Mouse (Mus musculus) limb, embryonic 10.5 days (tissue): Measurements from ENCODE around the gene Gucd1. TPM values are rescaled to one million over a fixed set of nuclear protein-coding genes. Genes with fewer than 3 reads are reported as not detected.
"Not testable (repeated sequence)": the region's sequence is repeated elsewhere in the genome, so short reads cannot be mapped to it uniquely, and the experiment has no call there.

ENCODE experiments used
- DNase-seq: peaks from one replicate; pipeline ENCODE4 v3.0.0-alpha.2; 2017; ENCODE audit warnings: low spot score
- H3K27ac ChIP-seq: fragments of 300-500 bp; sonication (generic); 2 replicates; pipeline ENCODE4 v1.5.1; 2016; ENCODE audit warnings: mild to moderate bottlenecking
- H3K27me3 ChIP-seq: fragments of 300-500 bp; sonication (generic); 2 replicates; pipeline ENCODE4 v1.6.1; 2016; ENCODE audit warnings: low read depth, mild to moderate bottlenecking; ENCODE audit not compliant: poor library complexity, severe bottlenecking
- H3K36me3 ChIP-seq: fragments of 300-500 bp; sonication (generic); 2 replicates; pipeline ENCODE4 v1.6.1; 2016; ENCODE audit warnings: mild to moderate bottlenecking, moderate library complexity
- H3K4me1 ChIP-seq: fragments of 300-500 bp; sonication (generic); 2 replicates; pipeline ENCODE4 v1.6.1; 2016
- H3K4me3 ChIP-seq: fragments of 300-500 bp; sonication (generic); 2 replicates; pipeline ENCODE4 v1.5.1; 2016; ENCODE audit warnings: mild to moderate bottlenecking, moderate library complexity
- H3K9me3 ChIP-seq: fragments of 300-500 bp; sonication (generic); replicated peaks from 2 replicates; pipeline ENCODE4 v1.6.1; 2016; ENCODE audit warnings: mild to moderate bottlenecking
- WGBS: fragments of 180-500 bp; shearing (Covaris S2); methylation state at CpG from one replicate; pipeline ENCODE4 v1.1.7; 2016; 5-methylcytosine and 5-hydroxymethylcytosine counted together
- polyA plus RNA-seq: library from polyadenylated mRNA; unstranded; fragments of >200 nt; fragmentation: Nextera tagmentation; extraction: Ambion mirVana; gene quantifications from 2 replicates; pipeline ENCODE4 v1.2.1, GENCODE M21; 2016

Gene Gucd1
- polyA plus RNA-seq, 1 experiment from 2014 or later = 32.3 TPM

GRCm38 (mm10) chr10:75531532-75532090 lies 13.8 kb upstream of the Gucd1 start:
- Histone ChIP-seq H3K36me3 (peaks cover 94% of the 10 kb centered on the region), H3K4me3 (no peak overlapping the region), H3K4me1 (no peaks in the 10 kb centered on the region), H3K27ac (no peak overlapping the region), H3K9me3 (no peaks in the 10 kb centered on the region), H3K27me3 (no peaks in the 10 kb centered on the region)
- WGBS = 96% methylated on average over 9 of the region's 9 CpGs
- no peak for DNase-seq

- Histone ChIP-seq H3K36me3 (peaks cover 94% of the 10 kb centered on the region), H3K4me3 (no peak overlapping the region), H3K27me3 (no peaks in the 10 kb centered on the region), H3K4me1 (no peaks in the 10 kb centered on the region), H3K27ac (no peak overlapping the region), H3K9me3 (no peaks in the 10 kb centered on the region)
- DNase-seq = no peak
- WGBS = 91% methylated on average over 2 of the region's 2 CpGs
Measured at GRCm38 (mm10) chr10:75530322-75530721, 12.6 kb upstream of the Gucd1 start.

GRCm38 (mm10) chr10:75525450-75525849 lies 7.7 kb upstream of the Gucd1 start:
- 95% methylated on average over 9 of the region's 9 CpGs for WGBS
- H3K36me3 ChIP-seq = peaks cover 93% of the 10 kb centered on the region
- not testable (repeated sequence) for H3K27me3 ChIP-seq, H3K4me3 ChIP-seq, H3K27ac ChIP-seq, DNase-seq, H3K9me3 ChIP-seq
- peaks cover 13% of the 10 kb centered on the region for H3K4me1 ChIP-seq

- Histone ChIP-seq H3K27me3 (no peaks in the 10 kb centered on the region), H3K36me3 (peaks cover 74% of the 10 kb centered on the region), H3K9me3 (no peaks in the 10 kb centered on the region), H3K4me3 (no peak overlapping the region), H3K27ac (no peak overlapping the region), H3K4me1 (peaks cover 23% of the 10 kb centered on the region)
- DNase-seq = no peak
- 85% methylated on average over 4 of the region's 4 CpGs for WGBS
Measured at GRCm38 (mm10) chr10:75521643-75522042, 3.9 kb upstream of the Gucd1 start.

GRCm38 (mm10) chr10:75520581-75520980 lies 2.8 kb upstream of the Gucd1 start:
- Histone ChIP-seq H3K9me3 (no peaks in the 10 kb centered on the region), H3K27me3 (no peaks in the 10 kb centered on the region), H3K4me3 (no peak overlapping the region), H3K4me1 (peaks cover 34% of the 10 kb centered on the region), H3K36me3 (peaks cover 64% of the 10 kb centered on the region), H3K27ac (no peak overlapping the region)
- DNase-seq = no peak
- 99% methylated on average over 5 of the region's 5 CpGs for WGBS

GRCm38 (mm10) chr10:75517073-75517757 lies 557 bp downstream of the Gucd1 start, which contains the start of gene Snrpd3:
Gene Snrpd3 (plus strand): TSS chr10:75517551.
- Histone ChIP-seq H3K4me3 (peak within 1 kb of the TSS; percentile 89), H3K9me3 (no peaks in the 10 kb centered on the region), H3K36me3 (peaks cover 36% of the 10 kb centered on the region), H3K27me3 (no peaks in the 10 kb centered on the region), H3K4me1 (peaks cover 42% of the 10 kb centered on the region), H3K27ac (peak within 1 kb of the TSS; percentile 89)
- peak; percentile 93 for DNase-seq
- WGBS = under 1% methylated on average over 47 of the region's 52 CpGs

- WGBS = under 1% methylated on average over 12 of the region's 12 CpGs
- peaks cover 42% of the 10 kb centered on the region for H3K4me1 ChIP-seq
- no peak for DNase-seq
- H3K4me3 ChIP-seq = peak overlapping the region; percentile 89
- peaks cover 36% of the 10 kb centered on the region for H3K36me3 ChIP-seq
- H3K27me3 ChIP-seq = no peaks in the 10 kb centered on the region
- peak overlapping the region; percentile 89 for H3K27ac ChIP-seq
- H3K9me3 ChIP-seq = no peaks in the 10 kb centered on the region
Measured at GRCm38 (mm10) chr10:75516724-75517072, 1.1 kb downstream of the Gucd1 start.

- Histone ChIP-seq H3K4me1 (peaks cover 36% of the 10 kb centered on the region), H3K4me3 (peak overlapping the region; percentile 89), H3K27ac (peak overlapping the region; percentile 89), H3K27me3 (no peaks in the 10 kb centered on the region), H3K9me3 (no peaks in the 10 kb centered on the region), H3K36me3 (peaks cover 36% of the 10 kb centered on the region)
- 28% methylated on average over 8 of the region's 8 CpGs for WGBS
- DNase-seq = no peak
Measured at GRCm38 (mm10) chr10:75516038-75516723, 1.6 kb downstream of the Gucd1 start.

- 55% methylated on average over 4 of the region's 4 CpGs for WGBS
- peaks cover 36% of the 10 kb centered on the region for H3K36me3 ChIP-seq
Measured at GRCm38 (mm10) chr10:75515216-75516037, 2.3 kb downstream of the Gucd1 start.

GRCm38 (mm10) chr10:75514361-75514760 lies 3.4 kb downstream of the Gucd1 start:
- 77% methylated on average over 7 of the region's 7 CpGs for WGBS
- Histone ChIP-seq H3K27ac (no peak overlapping the region), H3K4me3 (no peak overlapping the region)

More at GRCm38 (mm10) chr10:75515216-75516037, 2.3 kb downstream of the Gucd1 start:
- no peak for DNase-seq
- Histone ChIP-seq H3K9me3 (no peaks in the 10 kb centered on the region), H3K4me1 (peaks cover 29% of the 10 kb centered on the region), H3K4me3 (peak overlapping the region; percentile 89; the same call in 1 of the 2 replicates), H3K27ac (peak overlapping the region; percentile 89; the same call in 1 of the 2 replicates), H3K27me3 (no peaks in the 10 kb centered on the region)

GRCm38 (mm10) chr10:75513306-75514067 lies 4.3 kb downstream of the Gucd1 start:
- Histone ChIP-seq H3K9me3 (no peaks in the 10 kb centered on the region), H3K27ac (no peak overlapping the region), H3K4me1 (peaks cover 20% of the 10 kb centered on the region), H3K27me3 (no peaks in the 10 kb centered on the region), H3K36me3 (peaks cover 41% of the 10 kb centered on the region), H3K4me3 (no peak overlapping the region)
- WGBS = 87% methylated on average over 8 of the region's 8 CpGs
- no peak for DNase-seq

More at GRCm38 (mm10) chr10:75514361-75514760, 3.4 kb downstream of the Gucd1 start:
- no peak for DNase-seq
- Histone ChIP-seq H3K36me3 (peaks cover 36% of the 10 kb centered on the region), H3K4me1 (peaks cover 28% of the 10 kb centered on the region), H3K27me3 (no peaks in the 10 kb centered on the region), H3K9me3 (no peaks in the 10 kb centered on the region)

- no peaks in the 10 kb centered on the region for H3K27me3 ChIP-seq
- peaks cover 48% of the 10 kb centered on the region for H3K36me3 ChIP-seq
- 93% methylated on average over 7 of the region's 7 CpGs for WGBS
Measured at GRCm38 (mm10) chr10:75512796-75513195, 5.0 kb downstream of the Gucd1 start.

More at GRCm38 (mm10) chr10:75512796-75513195, 5.0 kb downstream of the Gucd1 start:
- no peaks in the 10 kb centered on the region for H3K9me3 ChIP-seq
- H3K27ac ChIP-seq = no peak overlapping the region
- no peak for DNase-seq
- no peak overlapping the region for H3K4me3 ChIP-seq
- peaks cover 20% of the 10 kb centered on the region for H3K4me1 ChIP-seq
